Mouse (Mus musculus) heart, adult 11 months (tissue): ENCODE data around the gene Olfr1322.

Experiments
- DNase-seq: peaks from one replicate; pipeline ENCODE4 v3.0.0; 2022

The Olfr1322 gene

GRCm38 (mm10) chrX:49891383-49891782 lies at the start of gene Olfr1322:
Gene Olfr1322, minus strand, starts transcription at chrX:49891483.
- no peak for DNase-seq

- DNase-seq: no peak
Observed at GRCm38 (mm10) chrX:49877651-49878349, 13.5 kb downstream of the Olfr1322 start.
